Mouse (Mus musculus) midbrain, embryonic 13.5 days (tissue): ENCODE results near the gene Sesn1. TPM values are rescaled to one million over a fixed set of nuclear protein-coding genes. Genes with fewer than 3 reads are reported as not detected.
A peak's percentile ranks its signal among the peaks of the same experiment; 100 is the strongest.
"Not testable (repeated sequence)": the region's sequence is repeated elsewhere in the genome, so short reads cannot be mapped to it uniquely, and the experiment has no call there.

Experiments used
- ATAC-seq: fragments of 200-750 bp; cut with Nextera tagmentation; 2 replicates; pipeline ENCODE4 v1.8.0; 2017; ENCODE audit warnings: mild to moderate bottlenecking, moderate TSS enrichment, moderate library complexity
- H3K27ac ChIP-seq: fragments of 300-500 bp; sonication (generic); 2 replicates; pipeline ENCODE4 v1.5.1; 2015; ENCODE audit warnings: inconsistent platforms, mild to moderate bottlenecking, moderate library complexity
- H3K27me3 ChIP-seq: fragments of 300-500 bp; sonication (generic); 2 replicates; pipeline ENCODE4 v1.6.1; 2015; ENCODE audit warnings: mild to moderate bottlenecking, inconsistent platforms
- H3K36me3 ChIP-seq: fragments of 300-500 bp; sonication (generic); 2 replicates; pipeline ENCODE4 v1.6.1; 2015; ENCODE audit warnings: mild to moderate bottlenecking, inconsistent platforms
- H3K4me1 ChIP-seq: fragments of 300-500 bp; sonication (generic); replicated peaks from 2 replicates; pipeline ENCODE4 v1.6.1; 2015; ENCODE audit warnings: inconsistent platforms
- H3K4me2 ChIP-seq: fragments of 300-500 bp; sonication (generic); replicated peaks from 2 replicates; pipeline ENCODE4 v1.6.1; 2015; ENCODE audit warnings: moderate library complexity, mild to moderate bottlenecking, inconsistent platforms
- H3K4me3 ChIP-seq: fragments of 300-500 bp; sonication (generic); replicated peaks from 2 replicates; pipeline ENCODE4 v1.5.1; 2015; ENCODE audit warnings: mild to moderate bottlenecking, inconsistent platforms
- H3K9ac ChIP-seq: fragments of 300-500 bp; sonication (generic); replicated peaks from 2 replicates; pipeline ENCODE4 v1.6.1; 2015; ENCODE audit warnings: mild to moderate bottlenecking, inconsistent platforms
- H3K9me3 ChIP-seq: fragments of 300-500 bp; sonication (generic); 2 replicates; pipeline ENCODE4 v1.6.1; 2016; ENCODE audit warnings: mild to moderate bottlenecking, inconsistent platforms
- WGBS: fragments of 180-500 bp; shearing (Covaris S2); methylation state at CpG from one replicate; pipeline ENCODE4 v1.1.7; 2015; 5-methylcytosine and 5-hydroxymethylcytosine counted together
- polyA plus RNA-seq: library from polyadenylated mRNA; unstranded; fragments of >200 nt; fragmentation: Nextera tagmentation; extraction: Ambion mirVana; gene quantifications from 2 replicates; pipeline ENCODE4 v1.2.1, GENCODE M21; 2015

Gene Sesn1
- polyA plus RNA-seq, 1 experiment from 2014 or later: 28.9 TPM

DNA sequence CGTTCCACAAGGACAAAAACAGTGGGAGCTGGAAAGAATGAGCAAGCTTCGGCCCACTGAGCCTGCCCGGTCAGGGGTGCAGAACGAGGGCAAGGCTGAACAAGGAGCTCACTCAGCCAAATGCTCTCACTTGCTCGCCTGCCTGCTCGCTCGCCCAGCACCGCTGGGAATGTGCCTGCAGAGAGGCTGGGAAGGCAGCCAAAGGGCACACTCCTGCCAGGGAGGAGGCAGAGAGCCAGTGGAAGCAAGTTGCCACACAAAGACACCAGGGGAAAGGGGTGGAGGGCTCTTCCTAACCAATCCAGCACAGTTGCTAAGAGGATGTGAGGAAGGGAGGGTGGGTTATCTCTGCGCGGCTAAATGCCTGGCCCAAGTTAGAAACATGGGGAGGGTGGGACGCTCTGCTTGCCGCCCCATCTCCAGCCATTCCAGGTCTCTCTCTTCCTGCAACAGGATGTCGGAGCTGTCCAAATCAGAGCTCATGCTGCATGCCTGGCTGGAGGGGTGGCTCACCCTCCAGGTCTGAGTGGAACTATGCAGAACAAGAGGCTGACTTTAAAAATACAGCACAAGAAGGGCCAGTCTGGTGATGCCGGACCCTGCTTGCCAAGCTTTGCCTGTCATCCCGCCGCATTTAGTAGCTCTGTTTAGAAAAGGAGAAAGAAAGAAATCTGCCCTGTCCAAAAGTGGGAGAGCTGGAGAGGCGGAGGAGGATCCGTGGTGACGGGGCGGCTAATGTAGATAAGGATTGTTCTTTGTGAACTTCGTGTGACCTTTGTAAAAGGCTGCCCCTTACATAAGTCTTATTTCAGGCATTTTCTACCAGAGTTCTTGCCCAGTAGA lies 125.1 kb downstream of the Sesn1 start:
- ATAC-seq: peak; percentile 91
- Histone ChIP-seq H3K27me3 (no peaks in the 10 kb centered on the region), H3K27ac (peak overlapping the region; percentile 69), H3K4me3 (peak overlapping the region; percentile 23), H3K9me3 (no peaks in the 10 kb centered on the region), H3K4me1 (peaks cover 36% of the 10 kb centered on the region), H3K36me3 (no peaks in the 10 kb centered on the region), H3K9ac (peak overlapping the region; percentile 36; the same call in 1 of the 2 replicates), H3K4me2 (peak overlapping the region; percentile 52)
- 9% methylated on average over 21 of the region's 21 CpGs for WGBS

DNA sequence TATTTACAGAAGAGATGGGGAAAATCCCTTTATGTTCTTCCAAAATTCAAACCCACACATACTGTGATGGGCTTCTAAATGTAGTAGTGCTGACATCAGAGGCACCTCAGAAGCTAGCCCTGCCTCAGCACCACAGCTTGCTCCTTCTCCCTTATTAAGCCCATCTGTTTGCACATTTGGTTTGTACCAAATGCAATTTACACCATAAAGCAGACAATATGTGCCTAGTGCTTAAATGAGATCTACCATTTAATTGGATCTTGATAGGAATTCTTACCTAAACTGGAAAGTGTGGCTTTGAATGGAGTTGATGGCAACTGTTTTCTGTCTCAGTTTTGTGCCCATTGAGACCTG lies 125.7 kb downstream of the Sesn1 start:
- peaks cover 36% of the 10 kb centered on the region for H3K4me1 ChIP-seq
- no peaks in the 10 kb centered on the region for H3K36me3 ChIP-seq
- H3K4me3 ChIP-seq: no peak overlapping the region
- no peak for ATAC-seq
- peak overlapping the region; percentile 69 for H3K27ac ChIP-seq
- no peaks in the 10 kb centered on the region for H3K9me3 ChIP-seq
- H3K9ac ChIP-seq: no peak overlapping the region
- H3K27me3 ChIP-seq: no peaks in the 10 kb centered on the region
- H3K4me2 ChIP-seq: peak overlapping the region; percentile 52

DNA sequence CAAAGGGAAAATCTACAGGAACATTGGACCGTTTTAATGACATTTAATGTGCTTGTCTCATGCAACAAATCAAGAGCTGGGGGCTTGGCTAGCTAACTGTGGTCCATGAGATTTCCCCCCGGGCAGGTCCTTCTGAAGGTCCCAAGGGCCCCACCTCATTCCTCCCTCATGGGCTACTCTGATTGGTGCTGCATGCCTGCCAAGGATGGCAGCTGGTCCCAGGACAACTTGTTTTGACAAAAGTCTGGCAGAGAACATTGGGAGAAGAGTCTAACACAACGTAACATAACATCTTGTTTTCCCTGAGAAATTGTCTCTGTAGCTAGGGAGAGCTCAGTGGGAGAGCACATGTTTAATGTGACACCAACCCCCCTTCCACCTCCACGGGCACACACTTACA lies 126.4 kb downstream of the Sesn1 start:
- ATAC-seq: no peak
- no peaks in the 10 kb centered on the region for H3K27me3 ChIP-seq
- 74% methylated on average over 4 of the region's 4 CpGs for WGBS
- H3K9ac ChIP-seq: no peak overlapping the region
- H3K4me3 ChIP-seq: no peak overlapping the region
- no peaks in the 10 kb centered on the region for H3K9me3 ChIP-seq
- H3K4me2 ChIP-seq: no peak overlapping the region
- H3K4me1 ChIP-seq: peaks cover 36% of the 10 kb centered on the region
- H3K36me3 ChIP-seq: no peaks in the 10 kb centered on the region
- H3K27ac ChIP-seq: no peak overlapping the region

- no peaks in the 10 kb centered on the region for H3K36me3 ChIP-seq
- WGBS: 54% methylated on average over 4 of the region's 4 CpGs
- H3K4me2 ChIP-seq: no peak overlapping the region
- ATAC-seq: no peak
- H3K27ac ChIP-seq: no peak overlapping the region
- H3K4me1 ChIP-seq: peaks cover 30% of the 10 kb centered on the region
- no peak overlapping the region for H3K4me3 ChIP-seq
- H3K27me3 ChIP-seq: no peaks in the 10 kb centered on the region
- no peak overlapping the region for H3K9ac ChIP-seq
- no peaks in the 10 kb centered on the region for H3K9me3 ChIP-seq
Observed at GRCm38 (mm10) chr10:41937176-41937575, 127.4 kb downstream of the Sesn1 start.

DNA sequence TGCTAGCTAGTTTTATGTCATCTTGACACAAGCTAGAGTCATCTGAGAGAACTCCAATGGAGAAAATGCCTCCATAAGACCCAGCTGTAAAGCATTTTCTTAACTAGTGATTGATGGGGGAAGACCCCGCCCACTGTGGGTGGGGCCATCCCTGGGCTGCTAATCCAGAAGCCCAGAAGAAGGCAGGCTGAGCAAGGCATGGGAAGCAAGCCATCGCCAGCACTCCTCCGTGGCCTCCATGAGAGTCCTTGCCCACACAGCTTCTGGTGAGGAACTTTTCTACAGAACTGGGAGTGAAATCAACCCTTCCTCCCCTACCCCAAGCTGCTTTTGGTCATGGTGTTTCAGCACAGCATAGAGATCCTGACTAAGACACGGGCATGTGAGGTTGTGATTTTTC lies 129.4 kb downstream of the Sesn1 start:
- Histone ChIP-seq H3K27me3 (no peaks in the 10 kb centered on the region), H3K9me3 (no peaks in the 10 kb centered on the region), H3K4me3 (no peak overlapping the region), H3K4me2 (no peak overlapping the region), H3K4me1 (peaks cover 28% of the 10 kb centered on the region), H3K9ac (no peak overlapping the region), H3K27ac (no peak overlapping the region), H3K36me3 (no peaks in the 10 kb centered on the region)
- WGBS: 65% methylated on average over 4 of the region's 4 CpGs
- no peak for ATAC-seq

DNA sequence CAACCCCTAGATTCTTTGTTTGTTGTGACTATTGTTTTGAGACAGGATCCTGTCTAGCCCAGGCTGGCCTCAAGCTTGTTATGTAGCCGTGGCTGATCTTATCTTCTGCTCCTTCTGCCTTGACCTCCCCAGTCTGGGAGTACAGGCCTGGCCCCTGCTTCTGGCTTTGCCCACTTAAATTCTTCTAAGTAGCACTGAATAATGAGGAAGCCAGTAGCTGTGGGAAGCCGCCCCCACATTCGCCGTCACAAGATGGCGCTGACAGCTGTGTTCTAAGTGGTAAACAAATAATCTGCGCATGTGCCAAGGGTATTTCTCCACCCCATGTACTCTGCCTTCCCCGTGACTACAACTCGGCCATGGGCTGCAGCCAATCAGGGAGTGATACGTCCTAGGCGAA lies 142.6 kb downstream of the Sesn1 start:
- H3K4me1 ChIP-seq, H3K27ac ChIP-seq, H3K9ac ChIP-seq, H3K4me3 ChIP-seq, H3K4me2 ChIP-seq, ATAC-seq, H3K27me3 ChIP-seq, H3K36me3 ChIP-seq, H3K9me3 ChIP-seq: not testable (repeated sequence)
- 95% methylated on average over 8 of the region's 10 CpGs for WGBS

- Histone ChIP-seq H3K4me3 (no peak overlapping the region), H3K9me3 (no peaks in the 10 kb centered on the region), H3K4me1 (no peaks in the 10 kb centered on the region), H3K36me3 (no peaks in the 10 kb centered on the region), H3K9ac (no peak overlapping the region), H3K27ac (no peak overlapping the region), H3K4me2 (no peak overlapping the region), H3K27me3 (no peaks in the 10 kb centered on the region)
- WGBS: 94% methylated on average over 14 of the region's 14 CpGs
- no peak for ATAC-seq
Observed at GRCm38 (mm10) chr10:41952850-41953527, 143.3 kb downstream of the Sesn1 start.

DNA sequence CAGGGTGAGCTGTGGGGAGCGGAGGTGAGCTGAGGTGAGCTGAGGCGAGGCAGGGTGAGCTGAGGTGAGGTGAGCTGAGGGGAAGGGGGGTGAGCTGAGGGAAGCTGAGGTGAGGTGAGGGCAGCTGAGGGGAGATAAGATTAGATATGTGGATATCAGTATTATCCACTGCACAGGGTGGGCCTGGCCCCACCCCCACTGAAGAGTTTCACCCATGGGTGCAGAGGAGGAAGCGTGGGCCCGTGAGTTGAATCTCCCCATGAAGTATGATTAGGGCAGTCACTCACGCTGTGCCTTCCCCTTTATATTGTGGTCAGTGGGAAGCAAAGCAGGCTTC lies 143.8 kb downstream of the Sesn1 start:
- whole genome bisulfite sequencing: 96% methylated on average over 5 of the region's 5 CpGs
- no peaks in the 10 kb centered on the region for H3K27me3 ChIP-seq
- H3K4me1 ChIP-seq: no peaks in the 10 kb centered on the region
- H3K36me3 ChIP-seq: no peaks in the 10 kb centered on the region
- no peak for ATAC-seq
- no peaks in the 10 kb centered on the region for H3K9me3 ChIP-seq
- no peak overlapping the region for H3K27ac ChIP-seq
- H3K9ac ChIP-seq: no peak overlapping the region
- no peak overlapping the region for H3K4me3 ChIP-seq
- H3K4me2 ChIP-seq: no peak overlapping the region

GRCm38 (mm10) chr10:41957421-41958225 lies 147.9 kb downstream of the Sesn1 start:
- Histone ChIP-seq H3K27ac (no peak overlapping the region), H3K4me3 (no peak overlapping the region), H3K27me3 (no peaks in the 10 kb centered on the region), H3K4me2 (no peak overlapping the region), H3K4me1 (no peaks in the 10 kb centered on the region), H3K36me3 (no peaks in the 10 kb centered on the region), H3K9me3 (0 out of 2 replicates have a peak, but pooled peaks cover 2% of the 10 kb centered on the region), H3K9ac (no peak overlapping the region)
- 93% methylated on average over 18 of the region's 18 CpGs for WGBS
- ATAC-seq: no peak

Other genes starting within 250 kb of the Sesn1 start
- gene Ccdc162, start 93.3 kb upstream of the Sesn1 start, polyA plus RNA-seq: 0.35 and 0.70 TPM in 2 replicates
- gene Cep57l1, start 64 bp upstream of the Sesn1 start, polyA plus RNA-seq: 16.5 and 21.5 TPM in 2 replicates
- gene Armc2, start 208.5 kb downstream of the Sesn1 start, polyA plus RNA-seq: 5.5 and 6.8 TPM in 2 replicates